Mouse (Mus musculus) heart, embryonic 16.5 days (tissue): ENCODE measurements at regions not wholly inside any gene's neighbourhood (a gene's known extent, or its start where the extent isn't known, plus 50 kb on each side); places are given as distances from the start of the nearest gene placed in this dataset.

ENCODE experiments used
- ATAC-seq: fragments of 200-750 bp; cut with Nextera tagmentation; replicated peaks from 2 replicates; pipeline ENCODE4 v1.8.0; 2017; ENCODE audit warnings: moderate number of reproducible peaks; ENCODE audit not compliant: insufficient read depth, low FRiP score; ENCODE audit errors: extremely low read depth
- H3K27ac ChIP-seq: fragments of 300-500 bp; sonication (generic); 2 replicates; pipeline ENCODE4 v1.5.1; 2014; ENCODE audit warnings: mild to moderate bottlenecking, low read length, control low read depth, moderate library complexity
- H3K27me3 ChIP-seq: fragments of 300-500 bp; sonication (generic); 2 replicates; pipeline ENCODE4 v1.6.1; 2014; ENCODE audit warnings: low read length, mixed read lengths; ENCODE audit not compliant: control insufficient read depth, insufficient read depth
- H3K36me3 ChIP-seq: fragments of 300-500 bp; sonication (generic); 2 replicates; pipeline ENCODE4 v1.6.1; 2014; ENCODE audit not compliant: control insufficient read depth, insufficient read depth
- H3K4me1 ChIP-seq: fragments of 300-500 bp; sonication (generic); 2 replicates; pipeline ENCODE4 v1.6.1; 2014; ENCODE audit warnings: low read length, mixed read lengths; ENCODE audit not compliant: control insufficient read depth, insufficient read depth
- H3K4me2 ChIP-seq: fragments of 300-500 bp; sonication (generic); 2 replicates; pipeline ENCODE4 v1.6.1; 2014; ENCODE audit warnings: low read depth, mild to moderate bottlenecking, control low read depth, low read length
- H3K4me3 ChIP-seq: fragments of 300-500 bp; sonication (generic); 2 replicates; pipeline ENCODE4 v1.5.1; 2014; ENCODE audit warnings: mild to moderate bottlenecking, control low read depth, low read length
- H3K9ac ChIP-seq: fragments of 300-500 bp; sonication (generic); 2 replicates; pipeline ENCODE4 v1.6.1; 2014; ENCODE audit warnings: low read length, control low read depth
- H3K9me3 ChIP-seq: fragments of 300-500 bp; sonication (generic); replicated peaks from 2 replicates; pipeline ENCODE4 v1.6.1; 2016; ENCODE audit warnings: low read length; ENCODE audit not compliant: control insufficient read depth
- WGBS: fragments of 180-500 bp; shearing (Covaris S2); extraction: QIAGEN DNeasy Blood & Tissue Kit; methylation state at CpG from one replicate; pipeline ENCODE4 v1.1.7; 2014; 5-methylcytosine and 5-hydroxymethylcytosine counted together

GRCm38 (mm10) chr15:62361171-62361570 is 1438.4 kb upstream of the A1bg start:
- Histone ChIP-seq H3K27me3 (no peaks in the 10 kb centered on the region), H3K4me1 (no peaks in the 10 kb centered on the region), H3K36me3 (no peaks in the 10 kb centered on the region), H3K9ac (no peak overlapping the region), H3K4me3 (no peak overlapping the region), H3K27ac (no peak overlapping the region), H3K9me3 (no peaks in the 10 kb centered on the region), H3K4me2 (no peak overlapping the region)
- no peak for ATAC-seq

GRCm38 (mm10) chr15:62358338-62359239 is 1435.8 kb upstream of the A1bg start:
- Histone ChIP-seq H3K27me3 (no peaks in the 10 kb centered on the region), H3K4me2 (no peak overlapping the region), H3K27ac (no peak overlapping the region), H3K4me1 (no peaks in the 10 kb centered on the region), H3K4me3 (no peak overlapping the region), H3K9ac (no peak overlapping the region), H3K36me3 (no peaks in the 10 kb centered on the region), H3K9me3 (no peaks in the 10 kb centered on the region)
- no peak for ATAC-seq
- WGBS, result 73% methylated on average over 8 of the region's 8 CpGs

GRCm38 (mm10) chr15:62353786-62354185 is 1431.0 kb upstream of the A1bg start:
- H3K27me3 ChIP-seq, result no peaks in the 10 kb centered on the region
- H3K4me2 ChIP-seq, result no peak overlapping the region
- ATAC-seq, result no peak
- no peaks in the 10 kb centered on the region for H3K9me3 ChIP-seq
- H3K4me3 ChIP-seq, result no peak overlapping the region
- H3K36me3 ChIP-seq, result no peaks in the 10 kb centered on the region
- WGBS, result 56% methylated on average over 4 of the region's 4 CpGs
- H3K4me1 ChIP-seq, result no peaks in the 10 kb centered on the region
- H3K27ac ChIP-seq, result no peak overlapping the region
- H3K9ac ChIP-seq, result no peak overlapping the region

GRCm38 (mm10) chr15:62350862-62351757 is 1428.3 kb upstream of the A1bg start:
- 73% methylated on average over 6 of the region's 6 CpGs for WGBS
- H3K4me1 ChIP-seq, result no peaks in the 10 kb centered on the region
- H3K27me3 ChIP-seq, result no peaks in the 10 kb centered on the region
- no peak overlapping the region for H3K4me3 ChIP-seq
- H3K9ac ChIP-seq, result no peak overlapping the region
- no peak overlapping the region for H3K4me2 ChIP-seq
- ATAC-seq, result no peak
- no peaks in the 10 kb centered on the region for H3K9me3 ChIP-seq
- no peak overlapping the region for H3K27ac ChIP-seq
- no peaks in the 10 kb centered on the region for H3K36me3 ChIP-seq

- Histone ChIP-seq H3K4me1 (no peaks in the 10 kb centered on the region), H3K4me3 (no peak overlapping the region), H3K27ac (no peak overlapping the region), H3K27me3 (no peaks in the 10 kb centered on the region), H3K9ac (no peak overlapping the region), H3K9me3 (no peaks in the 10 kb centered on the region), H3K4me2 (no peak overlapping the region), H3K36me3 (no peaks in the 10 kb centered on the region)
- ATAC-seq, result no peak
- WGBS, result 95% methylated on average over 3 of the region's 3 CpGs
Observed at GRCm38 (mm10) chr15:62349981-62350380, 1427.2 kb upstream of the A1bg start.

GRCm38 (mm10) chr15:62348956-62349355 is 1426.1 kb upstream of the A1bg start:
- H3K27ac ChIP-seq, result no peak overlapping the region
- H3K27me3 ChIP-seq, result no peaks in the 10 kb centered on the region
- no peak overlapping the region for H3K4me3 ChIP-seq
- no peaks in the 10 kb centered on the region for H3K9me3 ChIP-seq
- H3K9ac ChIP-seq, result no peak overlapping the region
- ATAC-seq, result no peak
- H3K36me3 ChIP-seq, result no peaks in the 10 kb centered on the region
- no peaks in the 10 kb centered on the region for H3K4me1 ChIP-seq
- WGBS, result 78% methylated on average over 2 of the region's 2 CpGs
- H3K4me2 ChIP-seq, result no peak overlapping the region

- no peak overlapping the region for H3K4me2 ChIP-seq
- H3K4me3 ChIP-seq, result no peak overlapping the region
- no peaks in the 10 kb centered on the region for H3K4me1 ChIP-seq
- WGBS, result 54% methylated on average over 2 of the region's 2 CpGs
- H3K27me3 ChIP-seq, result no peaks in the 10 kb centered on the region
- H3K36me3 ChIP-seq, result no peaks in the 10 kb centered on the region
- H3K9me3 ChIP-seq, result no peaks in the 10 kb centered on the region
- H3K27ac ChIP-seq, result no peak overlapping the region
- H3K9ac ChIP-seq, result no peak overlapping the region
- ATAC-seq, result no peak
Observed at GRCm38 (mm10) chr15:62347697-62348096, 1424.9 kb upstream of the A1bg start.

GRCm38 (mm10) chr15:62345893-62346292 is 1423.1 kb upstream of the A1bg start:
- no peak overlapping the region for H3K27ac ChIP-seq
- no peaks in the 10 kb centered on the region for H3K36me3 ChIP-seq
- no peaks in the 10 kb centered on the region for H3K4me1 ChIP-seq
- H3K9me3 ChIP-seq, result no peaks in the 10 kb centered on the region
- no peaks in the 10 kb centered on the region for H3K27me3 ChIP-seq
- H3K9ac ChIP-seq, result no peak overlapping the region
- H3K4me2 ChIP-seq, result no peak overlapping the region
- H3K4me3 ChIP-seq, result no peak overlapping the region
- 74% methylated on average over 5 of the region's 5 CpGs for WGBS
- no peak for ATAC-seq
